Mouse (Mus musculus) myocyte (in vitro differentiated cells): ENCODE results near the gene Vsx2. TPM values are rescaled to one million over a fixed set of nuclear protein-coding genes. Genes with fewer than 3 reads are reported as not detected.

Experiments
- H3K27me3 ChIP-seq: one replicate; pipeline ENCODE4 v1.6.1; 2011; ENCODE audit not compliant: control insufficient read depth, insufficient read depth, insufficient read length
- H3K36me3 ChIP-seq: one replicate; pipeline ENCODE4 v1.6.1; 2011; ENCODE audit not compliant: control insufficient read depth, insufficient read depth
- H3K4me2 ChIP-seq: one replicate; pipeline ENCODE4 v1.6.1; 2011; ENCODE audit warnings: low read depth, control low read depth
- H3K4me3 ChIP-seq: one replicate; pipeline ENCODE4 v1.5.1; 2011; ENCODE audit warnings: mild to moderate bottlenecking, control low read depth, moderate library complexity
- H3K79me2 ChIP-seq: one replicate; pipeline ENCODE4 v1.6.1; 2011; ENCODE audit not compliant: control insufficient read depth, insufficient read depth
- H3ac ChIP-seq: one replicate; pipeline ENCODE4 v1.6.1; 2011; ENCODE audit not compliant: control insufficient read depth, insufficient read length
- CEBPB ChIP-seq: IDR thresholded peaks from 2 replicates; pipeline ENCODE4 v1.6.1; 2011; ENCODE audit warnings: mild to moderate bottlenecking, moderate library complexity; ENCODE audit not compliant: poor library complexity, insufficient read depth, severe bottlenecking
- E2F4 ChIP-seq: IDR thresholded peaks from one replicate; pipeline ENCODE4 v1.6.1; 2011; ENCODE audit warnings: mild to moderate bottlenecking, control low read depth, moderate library complexity; ENCODE audit not compliant: insufficient read depth
- MAX ChIP-seq: IDR thresholded peaks from one replicate; pipeline ENCODE4 v1.6.1; 2011; ENCODE audit warnings: low read depth, mild to moderate bottlenecking, control low read depth
- MYOD1 ChIP-seq, 3 experiments: IDR thresholded peaks; one replicate each; pipeline ENCODE4 v1.6.1; 2011; ENCODE audit warnings: control low read depth in 2 of 3, low read depth in 2 of 3, mild to moderate bottlenecking in 2 of 3, moderate library complexity in 1 of 3; ENCODE audit not compliant: insufficient read length in 2 of 3, control insufficient read depth in 1 of 3
- MYOG ChIP-seq, 3 experiments: IDR thresholded peaks; one replicate each; pipeline ENCODE4 v1.6.1; 2011; ENCODE audit warnings: control low read depth in 2 of 3, low read depth in 2 of 3, mild to moderate bottlenecking in 2 of 3; ENCODE audit not compliant: insufficient read length in 2 of 3, control insufficient read depth in 1 of 3, insufficient read depth in 1 of 3
- POLR2A ChIP-seq: IDR thresholded peaks from one replicate; pipeline ENCODE4 v1.6.1; 2011; ENCODE audit warnings: low read depth, mild to moderate bottlenecking, control low read depth, moderate library complexity; ENCODE audit not compliant: insufficient read length
- POLR2AphosphoS2 ChIP-seq: IDR thresholded peaks from one replicate; pipeline ENCODE4 v1.6.1; 2011; ENCODE audit warnings: low read depth, control low read depth; ENCODE audit not compliant: insufficient read length
- REST ChIP-seq: IDR thresholded peaks from one replicate; pipeline ENCODE4 v1.6.1; 2011; ENCODE audit warnings: mild to moderate bottlenecking, control low read depth, moderate library complexity; ENCODE audit not compliant: insufficient read depth, insufficient read length
- SRF ChIP-seq: IDR thresholded peaks from one replicate; pipeline ENCODE4 v1.6.1; 2011; ENCODE audit warnings: low read depth; ENCODE audit not compliant: control insufficient read depth, insufficient read length
- TCF12 ChIP-seq: IDR thresholded peaks from one replicate; pipeline ENCODE4 v1.6.1; 2011; ENCODE audit warnings: mild to moderate bottlenecking, control low read depth; ENCODE audit not compliant: poor library complexity, insufficient read depth, severe bottlenecking
- TCF3 ChIP-seq: IDR thresholded peaks from one replicate; pipeline ENCODE4 v1.6.1; 2011; ENCODE audit warnings: low read depth, control low read depth; ENCODE audit not compliant: insufficient read length
- USF1 ChIP-seq: IDR thresholded peaks from one replicate; pipeline ENCODE4 v1.6.1; 2011; ENCODE audit warnings: low read depth, mild to moderate bottlenecking, control low read depth, moderate library complexity
- polyA plus RNA-seq: library from polyadenylated mRNA; unstranded; fragments of >200 nt; fragmentation: generic; extraction: Trizol; gene quantifications from one replicate; pipeline ENCODE4 v1.2.1, GENCODE M21; 2012; ENCODE audit warnings: missing spikeins

Vsx2 gene
- polyA plus RNA-seq, 1 experiment, result not detected

DNA sequence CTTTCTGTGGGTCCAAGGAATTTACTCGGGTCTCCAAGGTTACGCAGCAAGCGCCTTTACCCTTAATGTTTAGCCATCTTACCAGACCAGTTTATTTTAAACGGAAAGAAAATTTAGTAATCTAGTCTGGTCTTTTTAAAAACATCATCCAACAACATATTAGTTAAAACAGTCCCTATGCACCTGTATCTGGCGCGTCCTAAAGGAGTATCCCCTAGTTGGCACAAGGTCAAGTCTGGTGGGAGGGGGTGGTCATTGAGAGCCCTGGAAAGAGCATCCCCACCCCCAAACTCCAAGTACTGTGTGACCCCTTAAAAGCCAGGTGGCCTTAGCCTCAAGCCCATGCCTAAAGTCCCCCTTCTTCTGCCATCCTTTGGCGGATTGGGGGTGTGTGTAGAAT, 3.5 kb downstream of the Vsx2 start:
- Histone ChIP-seq H3K4me3 (no peak overlapping the region), H3ac (no peak overlapping the region), H3K4me2 (no peak overlapping the region), H3K36me3 (no peaks in the 10 kb centered on the region), H3K79me2 (no peaks in the 10 kb centered on the region), H3K27me3 (peaks cover 56% of the 10 kb centered on the region)
- TF ChIP-seq POLR2A (no peak), E2F4 (no peak), MYOG (IDR thresholded peaks at IDR 0.05; ENCODE audit: control insufficient read depth in 1 of 3, insufficient read depth in 1 of 3, insufficient read length in 2 of 3, low read depth in 2 of 3) (no peak), TCF3 (no peak), REST (no peak)

- Histone ChIP-seq H3K4me3 (no peak overlapping the region), H3K36me3 (no peaks in the 10 kb centered on the region), H3ac (no peak overlapping the region), H3K27me3 (peaks cover 21% of the 10 kb centered on the region), H3K79me2 (no peaks in the 10 kb centered on the region), H3K4me2 (no peak overlapping the region)
- no peak for TF ChIP-seq CEBPB
- TF ChIP-seq USF1, result no peak
- no peak for TF ChIP-seq E2F4
- TF ChIP-seq SRF, result no peak
- TF ChIP-seq MYOD1 (IDR thresholded peaks at IDR 0.05; ENCODE audit: control insufficient read depth in 1 of 3, insufficient read length in 2 of 3, low read depth in 2 of 3), result no peak
- no peak for TF ChIP-seq REST
- no peak for TF ChIP-seq TCF3
- no peak for TF ChIP-seq POLR2A
- no peak for TF ChIP-seq MAX
- TF ChIP-seq POLR2AphosphoS2, result no peak
- TF ChIP-seq TCF12, result no peak
These were observed 8.3 kb downstream of the Vsx2 start for GRCm38 (mm10) chr12:84577768-84578439.

DNA sequence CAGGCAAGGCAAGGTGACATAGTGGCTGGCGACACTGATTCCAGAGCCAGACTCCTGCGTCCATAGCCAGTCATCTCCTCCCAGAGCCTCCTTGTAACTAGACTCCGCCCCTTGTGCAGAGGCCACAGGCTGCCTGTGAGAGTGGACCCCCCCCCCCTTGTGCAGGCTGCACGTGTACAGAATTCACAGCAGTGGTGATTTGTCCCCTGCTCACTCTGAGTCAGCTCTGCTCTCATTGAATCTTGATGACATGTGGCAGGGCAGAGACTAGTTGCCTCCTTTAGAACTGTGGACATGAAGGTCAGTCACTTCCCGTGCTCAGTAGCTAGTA, 8.8 kb downstream of the Vsx2 start:
- no peak for TF ChIP-seq USF1
- no peak for TF ChIP-seq MYOG (IDR thresholded peaks at IDR 0.05; ENCODE audit: control insufficient read depth in 1 of 3, insufficient read depth in 1 of 3, insufficient read length in 2 of 3, low read depth in 2 of 3)
- no peak for TF ChIP-seq SRF
- TF ChIP-seq MYOD1 (IDR thresholded peaks at IDR 0.05; ENCODE audit: control insufficient read depth in 1 of 3, insufficient read length in 2 of 3, low read depth in 2 of 3), result no peak
- TF ChIP-seq POLR2AphosphoS2, result no peak
- Histone ChIP-seq H3K79me2 (no peaks in the 10 kb centered on the region), H3K4me2 (no peak overlapping the region), H3ac (no peak overlapping the region), H3K36me3 (no peaks in the 10 kb centered on the region), H3K27me3 (peaks cover 17% of the 10 kb centered on the region), H3K4me3 (no peak overlapping the region)

- no peaks in the 10 kb centered on the region for H3K79me2 ChIP-seq
- H3K4me2 ChIP-seq, result no peak overlapping the region
- no peak overlapping the region for H3ac ChIP-seq
- H3K36me3 ChIP-seq, result no peaks in the 10 kb centered on the region
- no peak overlapping the region for H3K4me3 ChIP-seq
- TF ChIP-seq REST (no peak), MYOD1 (IDR thresholded peaks at IDR 0.05; ENCODE audit: control insufficient read depth in 1 of 3, insufficient read length in 2 of 3, low read depth in 2 of 3) (no peak), TCF12 (no peak), MAX (no peak), USF1 (no peak)
- peaks cover 19% of the 10 kb centered on the region for H3K27me3 ChIP-seq
These were observed 11.7 kb downstream of the Vsx2 start for GRCm38 (mm10) chr12:84581285-84581684.

- peak overlapping the region; percentile 23 for H3K4me3 ChIP-seq
- peak overlapping the region; percentile 98 for H3K4me2 ChIP-seq
- peak in 1 of 3 experiments; percentile 25 for TF ChIP-seq MYOG (IDR thresholded peaks at IDR 0.05; ENCODE audit: control insufficient read depth in 1 of 3, insufficient read depth in 1 of 3, insufficient read length in 2 of 3, low read depth in 2 of 3)
- no peak for TF ChIP-seq SRF
- H3K27me3 ChIP-seq, result peaks cover 18% of the 10 kb centered on the region
- H3ac ChIP-seq, result no peak overlapping the region
- no peaks in the 10 kb centered on the region for H3K36me3 ChIP-seq
- no peaks in the 10 kb centered on the region for H3K79me2 ChIP-seq
These were observed 20.5 kb downstream of the Vsx2 start for GRCm38 (mm10) chr12:84589825-84590761.
